Mouse (Mus musculus): ENCODE results near the gene Tmem101. TPM values are rescaled to one million over a fixed set of nuclear protein-coding genes. Genes with fewer than 3 reads are reported as not detected.

Gene Tmem101
- polyA plus RNA-seq, 1 experiment from 2014 or later = 26.0 TPM

DNA sequence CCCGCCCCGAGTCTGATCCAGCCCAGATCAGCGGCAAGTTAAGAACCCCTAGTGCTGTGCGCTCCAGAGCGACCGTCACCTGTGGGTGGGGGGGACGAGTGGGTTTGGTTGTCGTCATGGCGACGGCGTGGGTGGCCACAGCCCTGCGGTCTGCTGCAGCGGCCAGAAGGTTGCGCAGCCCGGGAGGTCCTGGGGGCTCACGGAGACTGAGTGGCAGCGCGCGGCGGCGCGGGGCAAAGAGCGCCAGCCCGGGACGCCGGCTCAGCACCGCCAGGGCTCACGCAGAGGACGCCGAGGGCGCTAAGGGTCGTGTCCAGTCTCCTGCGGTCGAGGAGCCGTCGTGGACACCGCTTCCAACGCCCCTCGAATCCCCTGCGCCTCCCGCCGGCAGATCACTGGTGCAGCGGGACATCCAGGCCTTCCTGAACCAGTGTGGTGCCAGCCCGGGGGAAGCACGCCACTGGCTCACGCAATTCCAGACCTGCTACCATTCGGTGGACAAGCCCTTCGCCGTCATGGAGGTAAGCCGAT is 10.7 kb downstream of the Tmem101 start, which contains the start of gene Nags:
Gene Nags (plus strand): TSS at position 43 of the 531 bp plus-strand sequence.
- H3K9ac ChIP-seq (ENCODE audit: low read depth, low read length) = peak within 1 kb of the TSS; percentile 27
- DNase-seq (ENCODE audit: low spot score) = peak; percentile 64
- peak within 1 kb of the TSS; percentile 80 for H3K4me2 ChIP-seq
- H3K36me3 ChIP-seq (ENCODE audit: control insufficient read depth, insufficient read depth, low read length) = no peaks in the 10 kb centered on the region
- H3K9me3 ChIP-seq (ENCODE audit: control insufficient read depth, low read length) = no peaks in the 10 kb centered on the region
- peak within 1 kb of the TSS; percentile 53; the same call in 1 of the 2 replicates for H3K27ac ChIP-seq (ENCODE audit: low read depth, low read length)
- ATAC-seq (replicated peaks; ENCODE audit: low FRiP score) = peak; percentile 62; the same call in 1 of the 2 replicates
- peaks cover 62% of the 10 kb centered on the region for H3K27me3 ChIP-seq (replicated peaks; ENCODE audit: control insufficient read depth, insufficient read depth, low read length)
- peak within 1 kb of the TSS; percentile 55 for H3K4me3 ChIP-seq (ENCODE audit: low read depth, low read length)
- peaks cover 17% of the 10 kb centered on the region for H3K4me1 ChIP-seq (replicated peaks; ENCODE audit: control insufficient read depth, insufficient read depth, low read length)
- 3% methylated on average over 50 of the region's 50 CpGs for WGBS

DNA sequence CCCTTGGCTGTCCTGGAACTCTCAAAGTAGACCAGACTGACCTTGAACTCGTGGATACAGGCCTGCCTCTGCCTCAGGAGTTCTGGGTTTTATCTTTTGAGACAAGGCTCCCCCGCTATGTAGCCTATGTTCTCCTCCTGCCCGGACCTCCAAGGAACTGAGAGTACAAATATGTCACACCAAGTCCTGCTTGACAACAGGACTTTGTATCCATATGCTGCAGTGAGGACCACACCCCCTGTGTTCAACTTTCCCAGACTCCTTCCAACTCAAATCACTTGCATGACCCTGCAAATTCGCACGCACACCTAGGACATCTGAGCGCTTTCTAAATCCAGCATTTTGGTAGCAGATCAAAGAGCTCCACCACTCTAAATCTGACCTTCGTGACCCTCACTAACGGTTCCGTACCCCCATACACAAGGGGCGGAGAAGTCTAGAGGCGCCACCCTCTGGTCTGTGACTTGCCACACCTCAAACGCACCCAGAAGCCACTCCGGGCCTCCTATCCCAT is 11.2 kb downstream of the Tmem101 start:
- Histone ChIP-seq H3K27ac (ENCODE audit: low read depth, low read length) (no peak overlapping the region), H3K27me3 (replicated peaks; ENCODE audit: control insufficient read depth, insufficient read depth, low read length) (peaks cover 62% of the 10 kb centered on the region)
- 24% methylated on average over 13 of the region's 13 CpGs for WGBS

DNA sequence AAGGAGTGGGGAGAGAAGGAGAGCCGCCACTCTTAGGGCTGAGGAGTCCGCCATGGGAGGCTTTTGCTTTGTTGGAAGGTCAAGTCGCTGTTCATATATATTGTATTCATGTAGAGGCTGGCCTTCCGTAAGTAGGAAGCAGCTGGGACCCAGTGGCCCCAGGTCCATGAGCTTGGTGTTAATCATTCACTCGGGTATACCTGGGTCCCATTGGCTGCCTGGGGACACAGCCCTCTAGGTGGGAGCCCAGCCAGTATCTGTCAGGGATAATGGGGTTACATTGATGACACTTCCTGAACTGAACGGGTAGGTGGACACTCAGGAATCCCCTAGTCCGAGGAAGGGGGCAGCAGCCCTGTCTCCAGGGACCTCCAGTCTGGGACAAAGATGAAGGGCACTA is 13.8 kb downstream of the Tmem101 start:
- no peak overlapping the region for H3K4me3 ChIP-seq (ENCODE audit: low read depth, low read length)
- 59% methylated on average over 7 of the region's 7 CpGs for WGBS
- 0 out of 2 replicates have a peak, but pooled peaks have one; percentile 22 for ATAC-seq (replicated peaks; ENCODE audit: low FRiP score)
- H3K9me3 ChIP-seq (ENCODE audit: control insufficient read depth, low read length) = no peaks in the 10 kb centered on the region
- no peak for DNase-seq (ENCODE audit: low spot score)
- peaks cover 49% of the 10 kb centered on the region for H3K27me3 ChIP-seq (replicated peaks; ENCODE audit: control insufficient read depth, insufficient read depth, low read length)
- peak overlapping the region; percentile 17 for H3K4me2 ChIP-seq
- H3K36me3 ChIP-seq (ENCODE audit: control insufficient read depth, insufficient read depth, low read length) = no peaks in the 10 kb centered on the region
- H3K27ac ChIP-seq (ENCODE audit: low read depth, low read length) = peak overlapping the region; percentile 43
- H3K9ac ChIP-seq (ENCODE audit: low read depth, low read length) = no peak overlapping the region
- peaks cover 15% of the 10 kb centered on the region for H3K4me1 ChIP-seq (replicated peaks; ENCODE audit: control insufficient read depth, insufficient read depth, low read length)

More for the DNA sequence above, 11.2 kb downstream of the Tmem101 start:
- Histone ChIP-seq H3K4me3 (ENCODE audit: low read depth, low read length) (peak overlapping the region; percentile 55), H3K4me1 (replicated peaks; ENCODE audit: control insufficient read depth, insufficient read depth, low read length) (peaks cover 17% of the 10 kb centered on the region), H3K9me3 (ENCODE audit: control insufficient read depth, low read length) (no peaks in the 10 kb centered on the region), H3K9ac (ENCODE audit: low read depth, low read length) (peak overlapping the region; percentile 27; the same call in 1 of the 2 replicates), H3K36me3 (ENCODE audit: control insufficient read depth, insufficient read depth, low read length) (no peaks in the 10 kb centered on the region), H3K4me2 (peak overlapping the region; percentile 80)
- no peak for DNase-seq (ENCODE audit: low spot score)
- ATAC-seq (replicated peaks; ENCODE audit: low FRiP score) = no peak

DNA sequence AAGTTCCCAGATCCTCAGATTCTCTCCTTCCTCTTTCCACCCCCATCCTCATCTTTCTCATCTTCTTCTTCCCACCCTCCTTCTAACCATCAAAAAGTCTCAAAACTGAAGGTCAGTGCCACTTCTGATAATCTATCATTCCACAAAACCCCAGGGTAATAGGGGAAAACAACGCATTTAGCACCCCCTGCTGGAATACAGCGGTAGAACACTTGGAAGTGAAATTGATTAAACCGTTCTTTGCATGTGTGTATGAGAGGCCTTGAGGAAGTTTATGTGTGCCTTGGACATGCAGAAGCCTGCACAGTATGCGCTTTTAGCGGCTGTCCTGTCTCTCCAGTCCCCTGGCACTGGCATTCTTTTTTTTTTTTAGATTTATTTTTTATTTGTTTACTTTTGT is 15.7 kb downstream of the Tmem101 start:
- DNase-seq (ENCODE audit: low spot score) (no peak), ATAC-seq (replicated peaks; ENCODE audit: low FRiP score) (no peak)
- H3K9me3 ChIP-seq (ENCODE audit: control insufficient read depth, low read length) = no peaks in the 10 kb centered on the region
- H3K27me3 ChIP-seq (replicated peaks; ENCODE audit: control insufficient read depth, insufficient read depth, low read length) = peaks cover 36% of the 10 kb centered on the region
- H3K9ac ChIP-seq (ENCODE audit: low read depth, low read length) = no peak overlapping the region
- peaks cover under 1% of the 10 kb centered on the region for H3K4me1 ChIP-seq (replicated peaks; ENCODE audit: control insufficient read depth, insufficient read depth, low read length)
- no peak overlapping the region for H3K4me3 ChIP-seq (ENCODE audit: low read depth, low read length)
- H3K4me2 ChIP-seq = no peak overlapping the region
- WGBS = 4% methylated on average over 5 of the region's 5 CpGs
- no peaks in the 10 kb centered on the region for H3K36me3 ChIP-seq (ENCODE audit: control insufficient read depth, insufficient read depth, low read length)
- H3K27ac ChIP-seq (ENCODE audit: low read depth, low read length) = no peak overlapping the region

DNA sequence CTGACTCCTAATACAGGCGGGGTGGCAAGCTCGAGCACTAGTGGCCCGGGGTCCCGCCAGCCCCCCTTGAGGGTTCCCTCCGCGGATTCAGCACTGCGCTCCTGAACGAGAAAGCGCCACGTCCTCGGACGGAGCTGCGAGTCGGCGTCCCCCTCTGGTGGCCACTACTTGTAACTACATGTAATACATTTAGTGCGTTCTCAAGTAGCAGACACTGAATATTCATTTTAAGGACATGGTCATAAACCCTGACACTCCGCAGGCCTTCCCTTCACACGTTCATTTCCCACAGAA is 17.8 kb downstream of the Tmem101 start:
- H3K4me3 ChIP-seq (ENCODE audit: low read depth, low read length) = peak overlapping the region; percentile 22; the same call in 1 of the 2 replicates
- H3K9ac ChIP-seq (ENCODE audit: low read depth, low read length) = no peak overlapping the region
- H3K36me3 ChIP-seq (ENCODE audit: control insufficient read depth, insufficient read depth, low read length) = no peaks in the 10 kb centered on the region
- ATAC-seq (replicated peaks; ENCODE audit: low FRiP score) (no peak), DNase-seq (ENCODE audit: low spot score) (peak; percentile 69)
- H3K27me3 ChIP-seq (replicated peaks; ENCODE audit: control insufficient read depth, insufficient read depth, low read length) = peaks cover 22% of the 10 kb centered on the region
- under 1% methylated on average over 18 of the region's 18 CpGs for WGBS
- no peaks in the 10 kb centered on the region for H3K9me3 ChIP-seq (ENCODE audit: control insufficient read depth, low read length)
- no peaks in the 10 kb centered on the region; the same call in 1 of the 2 replicates for H3K4me1 ChIP-seq (replicated peaks; ENCODE audit: control insufficient read depth, insufficient read depth, low read length)
- peak overlapping the region; percentile 62 for H3K4me2 ChIP-seq
- no peak overlapping the region for H3K27ac ChIP-seq (ENCODE audit: low read depth, low read length)

DNA sequence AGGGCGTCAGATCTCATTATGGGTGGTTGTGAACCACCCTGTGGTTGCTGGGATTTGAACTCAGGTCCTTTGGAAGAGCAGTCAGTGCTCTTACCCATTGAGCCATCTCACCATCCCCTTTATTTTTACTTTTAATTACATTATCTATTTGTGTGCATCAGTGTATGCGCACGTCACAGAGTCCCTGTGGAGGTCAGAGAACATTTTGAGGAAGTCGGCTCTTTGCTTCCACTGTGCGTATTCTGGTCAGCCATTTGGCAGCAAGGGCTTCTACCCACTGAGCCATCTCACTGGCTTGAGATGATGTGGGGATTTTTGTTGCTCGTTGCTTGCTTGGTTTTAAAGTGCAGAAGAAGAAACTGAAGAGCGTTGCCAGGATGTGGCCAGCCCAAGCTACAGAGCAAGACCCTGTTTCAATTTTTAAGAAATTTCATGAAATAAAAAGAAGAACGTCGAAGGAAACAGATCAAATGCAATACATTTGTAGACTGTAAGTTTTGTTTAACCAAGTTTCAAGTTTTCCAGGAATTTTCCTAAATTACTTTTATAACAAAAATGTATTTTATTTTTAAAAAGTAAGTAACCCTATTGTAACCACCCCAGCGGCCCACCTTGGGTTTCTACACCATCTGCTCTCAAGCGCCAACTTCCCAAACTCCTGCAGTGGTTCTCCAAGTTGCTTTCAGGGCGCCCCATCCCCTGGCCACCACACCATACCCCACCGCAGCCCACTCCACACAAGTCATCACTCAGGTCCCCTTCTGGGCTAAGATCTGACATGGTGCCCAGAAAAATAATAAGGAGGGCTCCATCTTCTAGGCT is 18.4 kb downstream of the Tmem101 start:
- Histone ChIP-seq H3K4me2 (peak overlapping the region; percentile 62), H3K27ac (ENCODE audit: low read depth, low read length) (no peak overlapping the region), H3K9me3 (ENCODE audit: control insufficient read depth, low read length) (no peaks in the 10 kb centered on the region), H3K4me1 (replicated peaks; ENCODE audit: control insufficient read depth, insufficient read depth, low read length) (no peaks in the 10 kb centered on the region; the same call in 1 of the 2 replicates), H3K9ac (ENCODE audit: low read depth, low read length) (no peak overlapping the region), H3K4me3 (ENCODE audit: low read depth, low read length) (peak overlapping the region; percentile 22; the same call in 1 of the 2 replicates), H3K27me3 (replicated peaks; ENCODE audit: control insufficient read depth, insufficient read depth, low read length) (peaks cover 17% of the 10 kb centered on the region), H3K36me3 (ENCODE audit: control insufficient read depth, insufficient read depth, low read length) (no peaks in the 10 kb centered on the region)
- no peak for ATAC-seq (replicated peaks; ENCODE audit: low FRiP score)
- 38% methylated on average over 13 of the region's 13 CpGs for WGBS
- no peak for DNase-seq (ENCODE audit: low spot score)

DNA sequence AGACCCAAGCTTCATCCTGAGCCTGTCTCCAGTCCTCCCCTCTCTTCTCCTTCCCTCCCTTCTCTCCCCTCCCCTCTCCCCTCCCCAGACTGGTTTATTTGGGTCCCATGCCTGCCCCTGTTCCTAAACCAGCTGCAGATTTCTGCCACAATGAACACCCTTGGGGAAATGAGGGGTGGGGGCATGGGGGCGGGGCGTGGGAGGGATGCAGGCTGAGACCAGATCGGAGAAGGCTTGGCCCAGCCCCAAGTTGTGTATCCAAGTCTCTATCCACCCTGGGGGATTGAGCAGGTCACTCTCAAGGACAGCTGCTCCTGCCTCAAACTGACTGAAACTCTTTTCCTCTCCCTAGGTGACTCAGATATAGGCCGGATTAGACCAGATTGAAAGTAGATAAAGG is 21.7 kb downstream of the Tmem101 start:
- Histone ChIP-seq H3K27ac (ENCODE audit: low read depth, low read length) (no peak overlapping the region), H3K27me3 (replicated peaks; ENCODE audit: control insufficient read depth, insufficient read depth, low read length) (peaks cover 12% of the 10 kb centered on the region), H3K4me3 (ENCODE audit: low read depth, low read length) (no peak overlapping the region), H3K36me3 (ENCODE audit: control insufficient read depth, insufficient read depth, low read length) (no peaks in the 10 kb centered on the region), H3K4me1 (replicated peaks; ENCODE audit: control insufficient read depth, insufficient read depth, low read length) (peaks cover 7% of the 10 kb centered on the region), H3K9me3 (ENCODE audit: control insufficient read depth, low read length) (no peaks in the 10 kb centered on the region), H3K4me2 (no peak overlapping the region), H3K9ac (ENCODE audit: low read depth, low read length) (no peak overlapping the region)
- 23% methylated on average over 4 of the region's 4 CpGs for WGBS
- ATAC-seq (replicated peaks; ENCODE audit: low FRiP score) (no peak), DNase-seq (ENCODE audit: low spot score) (no peak)

DNA sequence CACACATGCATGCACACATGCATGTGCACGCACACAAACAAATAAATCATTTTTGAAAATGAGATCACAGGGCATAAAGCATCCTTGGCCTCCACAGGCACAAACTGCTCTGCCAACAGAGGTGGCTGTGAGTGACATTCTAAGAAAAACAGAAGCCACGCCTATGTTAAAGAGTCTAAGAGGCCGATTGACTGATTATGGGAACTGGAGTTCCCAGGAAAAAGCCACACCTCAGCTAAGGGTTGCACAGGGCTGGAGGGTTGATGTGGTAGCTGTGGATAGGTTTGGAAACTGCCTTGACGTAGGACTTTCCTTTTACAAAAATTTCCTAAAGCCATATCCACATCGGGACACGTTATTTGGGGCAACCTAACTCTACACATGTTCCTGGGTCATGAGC is 38.8 kb downstream of the Tmem101 start:
- Histone ChIP-seq H3K9ac (ENCODE audit: low read depth, low read length) (no peak overlapping the region), H3K4me2 (peak overlapping the region; percentile 33), H3K9me3 (ENCODE audit: control insufficient read depth, low read length) (no peaks in the 10 kb centered on the region), H3K36me3 (ENCODE audit: control insufficient read depth, insufficient read depth, low read length) (no peaks in the 10 kb centered on the region), H3K4me3 (ENCODE audit: low read depth, low read length) (no peak overlapping the region), H3K27ac (ENCODE audit: low read depth, low read length) (no peak overlapping the region), H3K4me1 (replicated peaks; ENCODE audit: control insufficient read depth, insufficient read depth, low read length) (peaks cover 4% of the 10 kb centered on the region), H3K27me3 (replicated peaks; ENCODE audit: control insufficient read depth, insufficient read depth, low read length) (peaks cover 13% of the 10 kb centered on the region)
- ATAC-seq (replicated peaks; ENCODE audit: low FRiP score) (peak; percentile 75), DNase-seq (ENCODE audit: low spot score) (no peak)
- 66% methylated on average over 6 of the region's 6 CpGs for WGBS

Data from liver, embryonic 11.5 days (tissue).